Mouse (Mus musculus) macrophage (primary cell): ENCODE measurements around the gene Slc10a4. TPM values are rescaled to one million over a fixed set of nuclear protein-coding genes. Genes with fewer than 3 reads are reported as not detected.

Experiments
- H3K27ac ChIP-seq: fragments of 350-480 bp; formaldehyde crosslinking; 2 replicates; pipeline ENCODE4 v1.9.0; 2021
- H3K36me3 ChIP-seq: fragments of 350-480 bp; formaldehyde crosslinking; 2 replicates; pipeline ENCODE4 v1.9.0; 2021; ENCODE audit errors: inconsistent target
- H3K4me3 ChIP-seq: fragments of 350-480 bp; formaldehyde crosslinking; 2 replicates; pipeline ENCODE4 v1.9.0; 2021; ENCODE audit errors: inconsistent target
- H3K79me2 ChIP-seq: fragments of 350-480 bp; formaldehyde crosslinking; 2 replicates; pipeline ENCODE4 v1.9.0; 2021; ENCODE audit errors: inconsistent target
- WGBS: methylation state at CpG from one replicate; pipeline ENCODE4 v1.1.7; 2026; ENCODE audit warnings: inconsistent platforms; ENCODE audit not compliant: missing documents; 5-methylcytosine and 5-hydroxymethylcytosine counted together
- polyA plus RNA-seq: library from polyadenylated mRNA; stranded (reverse); fragments of 250-400 nt; gene quantifications from 3 replicates; pipeline ENCODE4 v1.2.4, GENCODE M21; 2018; ENCODE audit warnings: inconsistent platforms

Gene Slc10a4
- polyA plus RNA-seq, 1 experiment from 2014 or later = not detected

GRCm38 (mm10) chr5:73056457-73056856, 49.8 kb downstream of the Slc10a4 start:
- peaks cover 61% of the 10 kb centered on the region for H3K36me3 ChIP-seq
- H3K27ac ChIP-seq = no peak overlapping the region
- H3K79me2 ChIP-seq = no peaks in the 10 kb centered on the region
- H3K4me3 ChIP-seq = no peak overlapping the region
- WGBS = 95% methylated on average over 5 of the region's 6 CpGs

DNA sequence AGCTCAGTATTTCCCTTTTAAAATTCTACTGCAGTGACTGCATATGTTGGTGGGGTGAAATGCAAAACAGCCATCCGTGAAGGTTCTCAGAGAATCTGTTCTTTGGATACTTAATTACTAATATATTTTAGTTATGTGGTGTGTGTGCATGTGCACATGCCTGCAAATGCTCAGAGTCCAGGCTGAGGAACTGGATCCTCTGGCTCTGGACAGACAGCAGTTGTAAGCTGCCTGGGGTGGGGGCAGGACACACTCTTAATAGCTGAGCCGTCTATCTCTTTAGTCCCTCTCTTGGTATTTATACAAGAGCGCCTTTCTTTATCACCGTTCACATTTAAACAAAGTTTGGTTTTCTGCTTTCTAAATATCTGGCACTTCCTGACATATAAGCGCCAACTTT, 50.3 kb downstream of the Slc10a4 start:
- H3K36me3 ChIP-seq = peaks cover 58% of the 10 kb centered on the region
- 97% methylated on average over 5 of the region's 5 CpGs for WGBS
- no peaks in the 10 kb centered on the region for H3K79me2 ChIP-seq
- no peak overlapping the region for H3K27ac ChIP-seq
- H3K4me3 ChIP-seq = no peak overlapping the region

- Histone ChIP-seq H3K79me2 (no peaks in the 10 kb centered on the region), H3K27ac (no peak overlapping the region), H3K4me3 (no peak overlapping the region), H3K36me3 (peaks cover 37% of the 10 kb centered on the region)
- 95% methylated on average over 11 of the region's 11 CpGs for WGBS
Measured at GRCm38 (mm10) chr5:73061506-73062155, 54.9 kb downstream of the Slc10a4 start.

Other genes starting within 250 kb of the Slc10a4 start
- 53.1 to 81.3 TPM (median 56.1 TPM) in 3 replicates for gene Tec, start 138.4 kb upstream of the Slc10a4 start, polyA plus RNA-seq
- gene Slain2, start 92.6 kb upstream of the Slc10a4 start, polyA plus RNA-seq = 21.7 to 48.1 TPM (median 30.2 TPM) in 3 replicates
- not detected in 3 replicates for gene Gm10135, start 32.2 kb upstream of the Slc10a4 start, polyA plus RNA-seq
- gene Fryl, start 249.7 kb downstream of the Slc10a4 start, polyA plus RNA-seq = 21.3 to 35.6 TPM (median 24.3 TPM) in 3 replicates